Mouse (Mus musculus) ZHBTc4 (cell line): ENCODE measurements at regions not wholly inside any gene's neighbourhood (a gene's known extent, or its start where the extent isn't known, plus 50 kb on each side); places are given as distances from the start of the nearest gene placed in this dataset.

Experiments
- DNase-seq: peaks from one replicate; pipeline ENCODE4 v3.0.0-alpha.2; 2011; ENCODE audit warnings: low read depth, low spot score

- DNase-seq, result no peak
Measured at GRCm38 (mm10) chr10:8667244-8667643, 148.6 kb upstream of the Ust start.

GRCm38 (mm10) chr10:8658934-8659294 is 140.3 kb upstream of the Ust start:
- DNase-seq, result no peak

GRCm38 (mm10) chr10:8658024-8658933 is 139.7 kb upstream of the Ust start:
- no peak for DNase-seq

- no peak for DNase-seq
Measured at GRCm38 (mm10) chr10:8657176-8658023, 138.8 kb upstream of the Ust start.

- DNase-seq, result no peak
Measured at GRCm38 (mm10) chr10:8653651-8654050, 135.0 kb upstream of the Ust start.

GRCm38 (mm10) chr10:8642266-8642665 is 123.6 kb upstream of the Ust start:
- DNase-seq, result no peak

GRCm38 (mm10) chr10:8624229-8624911 is 105.7 kb upstream of the Ust start:
- DNase-seq, result no peak

- DNase-seq, result no peak
Measured at GRCm38 (mm10) chr10:8618676-8619075, 100.1 kb upstream of the Ust start.

- DNase-seq, result no peak
Measured at GRCm38 (mm10) chr10:8615452-8616025, 96.9 kb upstream of the Ust start.

GRCm38 (mm10) chr10:8589871-8590533 is 71.4 kb upstream of the Ust start:
- no peak for DNase-seq

- peak; percentile 5 for DNase-seq
Measured at GRCm38 (mm10) chr10:8589106-8589505, 70.5 kb upstream of the Ust start.

- DNase-seq, result peak; percentile 60
Measured at GRCm38 (mm10) chr10:8584389-8584908, 65.8 kb upstream of the Ust start.

- peak; percentile 9 for DNase-seq
Measured at GRCm38 (mm10) chr10:8583552-8584388, 65.1 kb upstream of the Ust start.

GRCm38 (mm10) chr10:8580298-8580697 is 61.7 kb upstream of the Ust start:
- DNase-seq, result peak; percentile 22

- DNase-seq, result no peak
Measured at GRCm38 (mm10) chr10:8577642-8578356, 59.2 kb upstream of the Ust start.
